Mouse (Mus musculus) adrenal gland, postnatal 36 days (tissue): ENCODE results near the gene Cox10. TPM values are rescaled to one million over a fixed set of nuclear protein-coding genes. Genes with fewer than 3 reads are reported as not detected.

ENCODE experiments used
- DNase-seq, 2 experiments: peaks; one replicate each; pipeline ENCODE4 v3.0.0; 2021; ENCODE audit warnings: mixed read lengths in 1 of 2
- total RNA-seq, 2 experiments: library from RNA; stranded (reverse); gene quantifications; 2 replicates each; pipeline ENCODE4 v1.2.3; 2021

Gene Cox10
- total RNA-seq, 2 experiments from 2014 or later, result 16.8 to 20.4 TPM

GRCm38 (mm10) chr11:63999431-63999830 lies 79.8 kb downstream of the Cox10 start:
- DNase-seq, result no peak

GRCm38 (mm10) chr11:63991958-63992357 lies 87.3 kb downstream of the Cox10 start:
- DNase-seq, result no peak

GRCm38 (mm10) chr11:63990759-63991158 lies 88.5 kb downstream of the Cox10 start:
- DNase-seq, result no peak

GRCm38 (mm10) chr11:63990311-63990710 lies 89.0 kb downstream of the Cox10 start:
- no peak for DNase-seq

GRCm38 (mm10) chr11:63988991-63989860 lies 90.0 kb downstream of the Cox10 start:
- DNase-seq, result peak in 1 of 2 experiments; percentile 7

- DNase-seq, result no peak
Measured at GRCm38 (mm10) chr11:63988031-63988665, 91.1 kb downstream of the Cox10 start.

- DNase-seq, result no peak
Measured at GRCm38 (mm10) chr11:63986710-63987109, 92.6 kb downstream of the Cox10 start.

GRCm38 (mm10) chr11:63985481-63985880 lies 93.8 kb downstream of the Cox10 start:
- DNase-seq, result no peak

- no peak for DNase-seq
Measured at GRCm38 (mm10) chr11:63984622-63985168, 94.6 kb downstream of the Cox10 start.

- DNase-seq, result peak in 1 of 2 experiments; percentile 14
Measured at GRCm38 (mm10) chr11:63977741-63978140, 101.5 kb downstream of the Cox10 start.

GRCm38 (mm10) chr11:63976775-63977174 lies 102.5 kb downstream of the Cox10 start:
- DNase-seq, result no peak

GRCm38 (mm10) chr11:63975260-63975899 lies 103.9 kb downstream of the Cox10 start:
- DNase-seq, result no peak

GRCm38 (mm10) chr11:63973973-63974372 lies 105.3 kb downstream of the Cox10 start:
- no peak for DNase-seq

GRCm38 (mm10) chr11:63971462-63971861 lies 107.8 kb downstream of the Cox10 start:
- no peak for DNase-seq

GRCm38 (mm10) chr11:63970818-63971217 lies 108.5 kb downstream of the Cox10 start:
- DNase-seq, result no peak

GRCm38 (mm10) chr11:63969205-63969910 lies 109.9 kb downstream of the Cox10 start:
- DNase-seq, result no peak

GRCm38 (mm10) chr11:63968388-63969035 lies 110.8 kb downstream of the Cox10 start:
- no peak for DNase-seq

- no peak for DNase-seq
Measured at GRCm38 (mm10) chr11:63967641-63968387, 111.5 kb downstream of the Cox10 start.

GRCm38 (mm10) chr11:63965437-63965836 lies 113.8 kb downstream of the Cox10 start:
- peak in 1 of 2 experiments; percentile 18 for DNase-seq

- peak in 1 of 2 experiments; percentile 58 for DNase-seq
Measured at GRCm38 (mm10) chr11:63957207-63957606, 122.1 kb downstream of the Cox10 start.

GRCm38 (mm10) chr11:63956748-63957147 lies 122.5 kb downstream of the Cox10 start:
- DNase-seq, result no peak
